Mouse (Mus musculus) CH12.LX (cell line): ENCODE measurements around the gene Ccdc92. TPM values are rescaled to one million over a fixed set of nuclear protein-coding genes. Genes with fewer than 3 reads are reported as not detected.
A peak's percentile ranks its signal among the peaks of the same experiment; 100 is the strongest.

Source experiments
- DNase-seq: peaks from one replicate; pipeline ENCODE4 v3.0.0-alpha.2; 2013; ENCODE audit errors: extremely low read depth
- H3K27ac ChIP-seq: 2 replicates; pipeline ENCODE4 v1.5.1; 2012; ENCODE audit warnings: low read depth, mild to moderate bottlenecking, control low read depth, moderate library complexity; ENCODE audit not compliant: insufficient read depth
- H3K27me3 ChIP-seq: replicated peaks from 2 replicates; pipeline ENCODE3; 2012; ENCODE audit warnings: inconsistent platforms
- H3K36me3 ChIP-seq, 2 experiments: replicated peaks in 1 of 2; 2 replicates each; pipeline versions ENCODE3 to v1.6.1; 2012; ENCODE audit warnings: inconsistent platforms in 1 of 2, low read length in 1 of 2, mild to moderate bottlenecking in 1 of 2, mixed read lengths in 1 of 2, moderate library complexity in 1 of 2; ENCODE audit not compliant: control insufficient read depth in 1 of 2, insufficient read depth in 1 of 2
- H3K4me1 ChIP-seq, 2 experiments: 2 replicates each; pipeline ENCODE4 v1.6.1; 2012; ENCODE audit warnings: inconsistent platforms in 1 of 2, moderate library complexity in 1 of 2; ENCODE audit not compliant: insufficient read depth in 2 of 2, control insufficient read depth in 1 of 2
- H3K4me2 ChIP-seq: 2 replicates; pipeline ENCODE4 v1.6.1; 2012; ENCODE audit warnings: low read depth, mild to moderate bottlenecking, control low read depth; ENCODE audit not compliant: poor library complexity, insufficient read depth, severe bottlenecking
- H3K4me3 ChIP-seq, 3 experiments: fragments of 150-350 bp in 1 of 3; sonication (generic) in 1 of 3; replicated peaks in 1 of 3; 2 replicates each; pipeline versions ENCODE3 to v1.5.1; 2011 to 2012; ENCODE audit warnings: low read depth in 2 of 3, low read length in 2 of 3, mild to moderate bottlenecking in 2 of 3, moderate library complexity in 2 of 3, control low read depth in 1 of 3, improper control_type of control experiment in 1 of 3, inconsistent platforms in 1 of 3, mixed read lengths in 1 of 3; ENCODE audit not compliant: poor library complexity in 1 of 3
- H3K79me2 ChIP-seq: replicated peaks from 2 replicates; pipeline ENCODE4 v1.6.1; 2012; ENCODE audit warnings: mild to moderate bottlenecking, moderate library complexity; ENCODE audit not compliant: control insufficient read depth, poor library complexity, insufficient read depth, severe bottlenecking; ENCODE audit errors: extremely low read depth
- H3K9ac ChIP-seq: 2 replicates; pipeline ENCODE4 v1.6.1; 2012; ENCODE audit warnings: low read depth, mild to moderate bottlenecking, control low read depth, moderate library complexity; ENCODE audit not compliant: insufficient read depth
- H3K9me3 ChIP-seq: replicated peaks from 2 replicates; pipeline ENCODE3; 2012; ENCODE audit warnings: low read length, inconsistent platforms, mixed read lengths
- BHLHE40 ChIP-seq: IDR thresholded peaks from 2 replicates; pipeline ENCODE4 v1.6.1; 2011; ENCODE audit warnings: mild to moderate bottlenecking, low read depth, low read length, improper control_type of control experiment
- CTCF ChIP-seq, 2 experiments: IDR thresholded peaks in 1 of 2; conservative IDR thresholded peaks in 1 of 2; 2 replicates each; pipeline ENCODE4 v1.5.1; 2011 to 2012; ENCODE audit warnings: low read depth in 2 of 2, low read length in 2 of 2, improper control_type of control experiment in 1 of 2, inconsistent platforms in 1 of 2, mild to moderate bottlenecking in 1 of 2, moderate library complexity in 1 of 2
- E2F4 ChIP-seq: IDR thresholded peaks from 2 replicates; pipeline ENCODE4 v1.6.1; 2011; ENCODE audit warnings: low read depth, low read length, improper control_type of control experiment; ENCODE audit not compliant: insufficient replicate concordance
- ELF1 ChIP-seq: IDR thresholded peaks from 2 replicates; pipeline ENCODE4 v1.6.1; 2014; ENCODE audit warnings: low read depth, mild to moderate bottlenecking, inconsistent platforms, low read length, improper control_type of control experiment
- ETS1 ChIP-seq: conservative IDR thresholded peaks from 2 replicates; pipeline ENCODE4 v1.6.1; 2012; ENCODE audit warnings: low read depth, mild to moderate bottlenecking, inconsistent platforms, low read length, improper control_type of control experiment, moderate library complexity
- HCFC1 ChIP-seq: IDR thresholded peaks from 2 replicates; pipeline ENCODE4 v1.6.1; 2012; ENCODE audit warnings: low read depth, mild to moderate bottlenecking, inconsistent platforms, low read length, improper control_type of control experiment
- IRF4 ChIP-seq: IDR thresholded peaks from 2 replicates; pipeline ENCODE4 v1.6.1; 2014; ENCODE audit warnings: low read depth, mild to moderate bottlenecking, inconsistent platforms, low read length, improper control_type of control experiment
- JUND ChIP-seq: conservative IDR thresholded peaks from 2 replicates; pipeline ENCODE4 v1.6.1; 2011; ENCODE audit warnings: low read depth, low read length, improper control_type of control experiment
- KAT2A ChIP-seq: IDR thresholded peaks from 2 replicates; pipeline ENCODE4 v1.6.1; 2012; ENCODE audit warnings: low read length, improper control_type of control experiment, inconsistent platforms; ENCODE audit not compliant: insufficient replicate concordance
- MAZ ChIP-seq: IDR thresholded peaks from 2 replicates; pipeline ENCODE4 v1.6.1; 2012; ENCODE audit warnings: low read depth, mild to moderate bottlenecking, inconsistent platforms, low read length, improper control_type of control experiment, moderate library complexity
- MXI1 ChIP-seq: IDR thresholded peaks from 2 replicates; pipeline ENCODE4 v1.6.1; 2011; ENCODE audit warnings: mild to moderate bottlenecking, low read depth, low read length, improper control_type of control experiment
- NELFE ChIP-seq: IDR thresholded peaks from 2 replicates; pipeline ENCODE4 v1.6.1; 2011; ENCODE audit warnings: low read depth, low read length, improper control_type of control experiment
- NRF1 ChIP-seq: IDR thresholded peaks from 2 replicates; pipeline ENCODE4 v1.6.1; 2014; ENCODE audit warnings: low read depth, mild to moderate bottlenecking, inconsistent platforms, low read length, improper control_type of control experiment, moderate library complexity
- PAX5 ChIP-seq: IDR thresholded peaks from 2 replicates; pipeline ENCODE4 v1.6.1; 2012; ENCODE audit warnings: low read length, inconsistent platforms, mixed read lengths
- POLR2A ChIP-seq: IDR thresholded peaks from 2 replicates; pipeline ENCODE4 v1.6.1; 2011; ENCODE audit warnings: low read depth, mild to moderate bottlenecking, improper control_type of control experiment, low read length
- SIN3A ChIP-seq: IDR thresholded peaks from 2 replicates; pipeline ENCODE4 v1.6.1; 2012; ENCODE audit warnings: low read length, improper control_type of control experiment, inconsistent platforms
- TBP ChIP-seq: conservative IDR thresholded peaks from 2 replicates; pipeline ENCODE4 v1.6.1; 2011; ENCODE audit warnings: low read depth, low read length, improper control_type of control experiment
- TCF12 ChIP-seq: IDR thresholded peaks from 2 replicates; pipeline ENCODE4 v1.6.1; 2014; ENCODE audit warnings: low read depth, mild to moderate bottlenecking, inconsistent platforms, low read length, improper control_type of control experiment
- UBTF ChIP-seq: IDR thresholded peaks from 2 replicates; pipeline ENCODE4 v1.6.1; 2012; ENCODE audit warnings: low read depth, mild to moderate bottlenecking, inconsistent platforms, low read length, improper control_type of control experiment, moderate library complexity
- ZKSCAN1 ChIP-seq: IDR thresholded peaks from 2 replicates; pipeline ENCODE4 v1.6.1; 2012; ENCODE audit warnings: low read depth, inconsistent platforms, low read length, improper control_type of control experiment, borderline replicate concordance
- ZMIZ1 ChIP-seq: IDR thresholded peaks from 2 replicates; pipeline ENCODE4 v1.6.1; 2012; ENCODE audit warnings: low read depth, mild to moderate bottlenecking, inconsistent platforms, low read length, improper control_type of control experiment
- ZNF384 ChIP-seq: IDR thresholded peaks from 2 replicates; pipeline ENCODE4 v1.6.1; 2012; ENCODE audit warnings: low read depth, low read length, improper control_type of control experiment, inconsistent platforms
- dilution Hi-C: fragments of 300-500 bp; cut with MboI; formaldehyde crosslinking; loops from 2 replicates; pipeline ENCODE4 v1.14.3; 2020; ENCODE audit warnings: low sequenced_read_pairs; ENCODE audit not compliant: extremely low pct_unique_long_range_greater_than_20kb, extremely low pct_ligation_motif_present
- in situ Hi-C: fragments of 300-500 bp; cut with MboI; formaldehyde crosslinking; loops from 3 replicates; pipeline ENCODE4 v1.14.3; 2019; ENCODE audit warnings: low sequenced_read_pairs, low pct_ligation_motif_present, low pct_unique_long_range_greater_than_20kb, mixed read lengths
- polyA plus RNA-seq: library from polyadenylated mRNA; unstranded; fragments of >175 nt; gene quantifications from 2 replicates; pipeline ENCODE4 v1.2.1, GENCODE M21; 2012; ENCODE audit warnings: low read depth; ENCODE audit not compliant: insufficient read length
- total RNA-seq, 2 experiments: library from RNA; depleted of rRNA; stranded (reverse); fragments of 300-350 nt in 1 of 2; fragments of >200 nt in 1 of 2; gene quantifications; 2 replicates each; pipeline ENCODE4 v1.2.3; 2012 to 2014

Gene Ccdc92
- total RNA-seq (2012; rRNA removed) (0.34 and 0.76 TPM in 2 replicates), total RNA-seq (2014; rRNA removed) (0.28 and 0.75 TPM in 2 replicates), polyA plus RNA-seq (1.4 and 1.5 TPM in 2 replicates)

DNA sequence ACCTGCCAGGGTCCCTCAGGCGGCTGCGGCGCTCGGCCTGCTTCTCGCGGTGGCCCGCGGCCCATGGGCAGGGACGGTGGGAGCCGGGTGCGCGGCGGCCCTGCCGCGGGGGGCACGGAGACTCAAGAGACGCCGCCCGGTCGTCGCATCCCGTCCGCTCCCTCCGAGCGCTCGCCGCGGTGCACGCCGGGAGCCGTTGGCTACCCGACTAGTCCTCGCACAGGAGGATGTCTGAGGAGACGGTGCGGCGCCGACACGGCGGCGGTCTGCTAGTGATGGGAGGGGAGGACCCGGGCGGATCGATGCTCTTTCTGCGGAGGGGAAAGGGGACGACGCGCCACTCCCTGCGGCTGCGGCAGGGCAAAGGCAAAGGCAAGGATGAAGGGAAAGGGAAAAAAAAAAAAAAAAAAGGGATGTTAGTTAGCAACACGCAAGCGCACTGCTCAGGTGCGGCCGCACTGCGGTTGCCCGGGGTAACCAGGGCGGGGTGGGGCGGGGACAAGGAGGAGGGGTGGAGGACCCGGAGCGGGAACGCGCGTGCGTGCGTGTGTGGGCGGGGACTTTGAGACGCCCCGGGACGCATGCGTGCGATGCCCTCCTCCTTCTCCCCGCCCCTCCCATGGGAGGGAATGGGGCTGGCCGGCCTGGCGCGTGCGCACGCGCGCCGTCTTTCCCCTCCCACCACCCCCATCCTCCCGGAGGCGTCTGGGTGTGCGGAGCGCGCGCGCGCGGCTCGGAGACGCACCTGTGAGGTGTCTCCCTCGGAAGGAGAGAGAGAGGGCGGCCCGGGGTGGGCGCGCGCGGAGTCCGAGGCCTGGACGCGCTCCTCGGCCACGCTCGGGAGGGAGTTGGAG, at the start of gene Ccdc92, which contains the start of gene Zfp664:
Gene Ccdc92 (minus strand): TSS at position 412 of the 854 bp plus-strand sequence.
Gene Zfp664 (plus strand): TSS at position 679 of the 854 bp plus-strand sequence.
- dilution Hi-C loops (no loop called here), in situ Hi-C loops (loop anchor here (5.0 to 25.0 kb wide), 2 partner anchors 90 to 425 kb away; partner anchors contain the start of genes Kmt5a and Sbno1)
- Histone ChIP-seq H3K27ac (no peak within 1 kb of the TSS), H3K9me3 (no peaks in the 10 kb centered on the region), H3K27me3 (peaks cover 42% of the 10 kb centered on the region), H3K79me2 (no peaks in the 10 kb centered on the region; the same call in 1 of the 2 replicates), H3K4me1 (peaks cover 0 to 18% of the 10 kb centered on the region in 2 experiments; a peak in 3 of 4 replicates), H3K9ac (peak within 1 kb of the TSS; percentile 75), H3K4me3 (peak within 1 kb of the TSS; percentile 50 to 84 (median 77)), H3K4me2 (peak within 1 kb of the TSS; percentile 83), H3K36me3 (peaks cover 0 to 15% of the 10 kb centered on the region in 2 experiments)
- TF ChIP-seq JUND = no peak
- peak; percentile 88 for TF ChIP-seq POLR2A
- TF ChIP-seq NRF1 = peak; percentile 93
- TF ChIP-seq HCFC1 = peak; percentile 62
- TF ChIP-seq ZMIZ1 = no peak; the same call in 1 of the 2 replicates
- no peak for TF ChIP-seq TBP
- peak; percentile 95 for TF ChIP-seq ZNF384
- peak; percentile 82; the same call in 1 of the 2 replicates for TF ChIP-seq NELFE
- TF ChIP-seq UBTF = peak; percentile 90; the same call in 1 of the 2 replicates
- no peak for TF ChIP-seq E2F4
- no peak for TF ChIP-seq IRF4
- TF ChIP-seq BHLHE40 = peak; percentile 77
- TF ChIP-seq PAX5 = no peak
- TF ChIP-seq MXI1 = peak; percentile 89
- peak; percentile 34; the same call in 1 of the 2 replicates for TF ChIP-seq ELF1
- TF ChIP-seq KAT2A = 0 out of 2 replicates have a peak, but pooled peaks have one; percentile 13
- no peak for TF ChIP-seq ZKSCAN1
- peak; percentile 69 for TF ChIP-seq TCF12
- no peak for TF ChIP-seq CTCF (conservative IDR thresholded peaks at IDR 0.05 in 1 of 2, IDR thresholded peaks at IDR 0.05 in 1 of 2; ENCODE audit: low read depth in 2 of 2, low read length in 2 of 2)
- no peak for TF ChIP-seq SIN3A
- peak; percentile 94 for TF ChIP-seq MAZ
- no peak for TF ChIP-seq ETS1
- DNase-seq = peak; percentile 97
